In the genomic region with DNA sequence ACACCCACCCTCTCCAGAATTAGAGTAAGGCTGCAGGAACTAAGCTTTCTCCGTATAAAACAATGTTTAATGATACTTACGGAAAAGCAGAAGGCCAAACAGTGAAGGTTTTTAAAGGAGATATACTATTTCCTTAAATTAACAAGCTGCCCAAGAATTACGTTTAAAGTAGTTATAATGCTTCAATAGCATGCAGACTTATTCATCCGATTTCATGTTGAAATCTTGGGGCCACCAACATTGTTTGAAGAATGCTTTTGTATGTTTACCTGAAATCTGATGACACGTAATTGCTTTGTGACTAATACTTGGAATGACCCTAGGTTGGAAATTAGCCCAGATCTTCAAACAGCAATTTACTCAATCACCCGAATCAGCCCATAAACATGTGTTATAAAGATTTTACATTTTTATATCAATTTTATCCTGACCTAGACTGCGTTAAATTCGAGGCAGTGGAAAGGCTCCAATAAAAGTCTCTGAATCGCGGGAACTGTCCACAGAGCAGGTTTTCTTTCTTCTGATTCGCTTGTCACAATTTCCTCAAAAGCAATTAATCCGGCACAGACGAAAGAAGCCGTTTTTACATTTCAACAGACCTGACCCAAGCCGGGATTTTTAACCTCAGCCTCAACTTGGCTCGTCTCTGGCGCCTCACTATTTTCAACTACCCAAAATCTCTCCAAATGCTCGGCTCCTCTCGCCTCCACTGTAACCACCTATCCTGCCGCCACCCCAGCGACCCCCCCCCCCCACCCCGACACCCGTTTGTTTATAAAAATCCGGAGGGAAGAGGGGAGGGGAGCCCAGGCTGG, we compare ENCODE assay signal across 9 mouse cellular contexts. TPM values are rescaled to one million over a fixed set of nuclear protein-coding genes. Genes with fewer than 3 reads are reported as not detected.
A peak's percentile ranks its signal among the peaks of the same experiment; 100 is the strongest.
DNase-seq lines count a peak whose midpoint lies in the region; ATAC-seq lines count a peak whose summit lies in the region.
"Had no signal": no experiment of that assay in that cellular context is flagged by ENCODE, and none has a peak within 500 bp of the region (broad histone marks: within the 10 kb centered on the region; RNA-seq: fewer than 3 reads in every experiment).

No protein-coding gene starts in this region.

- intact Hi-C loops in heart, postnatal 36 days (cut with DNase I), result loop anchor here (5.0 kb wide), 1 partner anchor 98 kb away; no protein-coding TSS in a partner anchor

- H3K4me2 ChIP-seq in hindbrain, embryonic 11.5 days (replicated peaks; ENCODE audit: low read depth, low read length), result peak overlapping the region; percentile 56
- 0 out of 2 replicates have a peak overlapping the region, but pooled peaks have one; percentile 50 for H3K4me2 ChIP-seq in liver, embryonic 15.5 days

- DNase-seq in heart, embryonic 10.5 days (ENCODE audit: low spot score), result peak; percentile 73
- DNase-seq in heart, postnatal 36 days, result no peak
- DNase-seq in ZHBTc4 (ENCODE audit: low read depth, low spot score), result peak; percentile 17
- peak; percentile 53 for DNase-seq in hindbrain, embryonic 11.5 days (ENCODE audit: low spot score)
- no peak for DNase-seq in layer of hippocampus, adult 9-10 months (ENCODE audit: low spot score)
- DNase-seq in layer of hippocampus, postnatal 36 days, result no peak
- no peak for DNase-seq in adrenal gland, adult 8-10 months

- no peak overlapping the region for H3K27ac ChIP-seq in heart, embryonic 10.5 days
- H3K27ac ChIP-seq in hindbrain, embryonic 11.5 days (ENCODE audit: low read depth, low read length), result no peak overlapping the region
- no peak overlapping the region for H3K27ac ChIP-seq in liver, embryonic 15.5 days (replicated peaks)

- H3K36me3 ChIP-seq in heart, embryonic 10.5 days, result no peaks in the 10 kb centered on the region
- H3K36me3 ChIP-seq in hindbrain, embryonic 11.5 days (ENCODE audit: control insufficient read depth, insufficient read depth, low read length), result no peaks in the 10 kb centered on the region
- H3K36me3 ChIP-seq in liver, embryonic 15.5 days (replicated peaks), result no peaks in the 10 kb centered on the region

- H3K4me3 ChIP-seq in heart, embryonic 10.5 days, result peak overlapping the region; percentile 63
- peak overlapping the region; percentile 35 for H3K4me3 ChIP-seq in hindbrain, embryonic 11.5 days (ENCODE audit: low read depth, low read length)
- H3K4me3 ChIP-seq in liver, embryonic 15.5 days (replicated peaks), result peak overlapping the region; percentile 25; the same call in 1 of the 2 replicates

- no peak overlapping the region for H3K9ac ChIP-seq in hindbrain, embryonic 11.5 days (ENCODE audit: low read depth, low read length)
- no peak overlapping the region for H3K9ac ChIP-seq in liver, embryonic 15.5 days

- H3K9me3 ChIP-seq in heart, embryonic 10.5 days, result no peaks in the 10 kb centered on the region
- H3K9me3 ChIP-seq in hindbrain, embryonic 11.5 days (ENCODE audit: control insufficient read depth, low read length), result no peaks in the 10 kb centered on the region
- no peaks in the 10 kb centered on the region for H3K9me3 ChIP-seq in liver, embryonic 15.5 days (replicated peaks)

- peak; percentile 45; the same call in 1 of the 2 replicates for ATAC-seq in hindbrain, embryonic 11.5 days (ENCODE audit: low FRiP score)
- no peak for ATAC-seq in liver, embryonic 15.5 days (ENCODE audit: insufficient read depth)

- H3K27me3 ChIP-seq in heart, embryonic 10.5 days (ENCODE audit: insufficient read depth, poor library complexity, severe bottlenecking), result peaks cover 100% of the 10 kb centered on the region
- peaks cover 83% of the 10 kb centered on the region for H3K27me3 ChIP-seq in hindbrain, embryonic 11.5 days (ENCODE audit: control insufficient read depth, insufficient read depth, low read length)
- peaks cover 98% of the 10 kb centered on the region for H3K27me3 ChIP-seq in liver, embryonic 15.5 days

- H3K4me1 ChIP-seq in heart, embryonic 10.5 days, result peaks cover 21% of the 10 kb centered on the region
- H3K4me1 ChIP-seq in hindbrain, embryonic 11.5 days (replicated peaks; ENCODE audit: control insufficient read depth, insufficient read depth, low read length), result peaks cover 1% of the 10 kb centered on the region; the same call in 1 of the 2 replicates
- no peaks in the 10 kb centered on the region for H3K4me1 ChIP-seq in liver, embryonic 15.5 days (replicated peaks)

- 1% methylated on average over 24 of the region's 24 CpGs for WGBS in heart, embryonic 10.5 days
- 1% methylated on average over 24 of the region's 24 CpGs for WGBS in hindbrain, embryonic 11.5 days
- 1% methylated on average over 24 of the region's 24 CpGs for WGBS in liver, embryonic 15.5 days (ENCODE audit: insufficient replicate concordance)

RNA-seq across cellular contexts. Expression of gene 4930447C04Rik, which starts 4.0 kb away (rescaled TPM):
- polyA plus RNA-seq in heart, embryonic 10.5 days (2016; fragmentation: Nextera tagmentation; extraction: Ambion mirVana), result 4.3 and 4.8 TPM in 2 replicates
- under 1 TPM; 0.14 to 0.57 TPM for total RNA-seq in heart, postnatal 36 days (2021)
- 2.1 TPM in 2 replicates for polyA plus RNA-seq in hindbrain, embryonic 11.5 days (2014; fragmentation: Nextera tagmentation; extraction: Ambion mirVana)
- polyA plus RNA-seq in liver, embryonic 15.5 days (2015; fragmentation: Nextera tagmentation; extraction: Ambion mirVana), result 0.24 and 0.35 TPM in 2 replicates
- 1 to 10 TPM; 5.2 to 8.2 TPM for total RNA-seq in layer of hippocampus, postnatal 36 days (2021)
- under 1 TPM in 3 of 4 experiments, not detected in 1; 0.24 to 0.49 (median 0.28) TPM for total RNA-seq in adrenal gland, adult 8-10 months (2022)

RNA-seq across cellular contexts. Expression of gene Six6, which starts 4.9 kb away (rescaled TPM):
- polyA plus RNA-seq in heart, embryonic 10.5 days (2016; fragmentation: Nextera tagmentation; extraction: Ambion mirVana), result not detected in 2 replicates
- total RNA-seq in heart, postnatal 36 days (2021), result not detected
- polyA plus RNA-seq in hindbrain, embryonic 11.5 days (2014; fragmentation: Nextera tagmentation; extraction: Ambion mirVana), result 0.09 TPM in 1 of 2 replicates, not detected in the other
- polyA plus RNA-seq in liver, embryonic 15.5 days (2015; fragmentation: Nextera tagmentation; extraction: Ambion mirVana), result not detected in 2 replicates
- not detected for total RNA-seq in layer of hippocampus, postnatal 36 days (2021)
- total RNA-seq in adrenal gland, adult 8-10 months (2022), result not detected
- total RNA-seq: left cerebral cortex, postnatal 25 days had no signal

Comparison
In these comparisons a context has a peak if more than half of its experiments do, and no peak if none do; other contexts are left out.
1. DNase-seq: peak in heart, embryonic 10.5 days (single experiment), ZHBTc4 (single experiment) and hindbrain, embryonic 11.5 days (single experiment); none in heart, postnatal 36 days (0 of 2), layer of hippocampus, adult 9-10 months (single experiment), layer of hippocampus, postnatal 36 days (0 of 2) and adrenal gland, adult 8-10 months (single experiment).
2. Peak in every context shown above with its lines, with median percentiles within 50 percentile points of each other: H3K4me3 ChIP-seq.